In genomic region chr5:90567788-90568187, GRCm38 (mm10) we compare ENCODE assay signal across 27 mouse cellular contexts. TPM values are rescaled to one million over a fixed set of nuclear protein-coding genes. Genes with fewer than 3 reads are reported as not detected.
DNase-seq lines count a peak whose midpoint lies in the region; ATAC-seq and TF ChIP-seq lines count a peak whose summit lies in the region.
"Had no signal": no experiment of that assay in that cellular context is flagged by ENCODE, and none has a peak within 500 bp of the region (broad histone marks: within the 10 kb centered on the region; RNA-seq: fewer than 3 reads in every experiment).

No protein-coding gene starts in this region.

- no peaks in the 10 kb centered on the region for H3K9me3 ChIP-seq in kidney, embryonic 15.5 days (replicated peaks)
- no peaks in the 10 kb centered on the region for H3K9me3 ChIP-seq in intestine, embryonic 16.5 days (ENCODE audit: control insufficient read depth, low read length)
- H3K9me3 ChIP-seq in liver, postnatal 0 days (ENCODE audit: low read length): no peaks in the 10 kb centered on the region
- H3K9me3 ChIP-seq in embryonic facial prominence, embryonic 10.5 days: no peaks in the 10 kb centered on the region
- H3K9me3 ChIP-seq: limb, embryonic 13.5 days; megakaryocyte, embryonic 14.5 days had no signal

- intact Hi-C loops in gastrocnemius, postnatal 14 days (cut with DNase I; ENCODE audit: low total_unique reads): no loop called here

- no peak overlapping the region for H3K9ac ChIP-seq in kidney, embryonic 15.5 days
- H3K9ac ChIP-seq in intestine, embryonic 16.5 days (ENCODE audit: low read depth, low read length): no peak overlapping the region
- 0 out of 2 replicates have a peak overlapping the region, but pooled peaks have one; percentile 23 for H3K9ac ChIP-seq in liver, postnatal 0 days (replicated peaks)
- H3K9ac ChIP-seq: limb, embryonic 13.5 days had no signal

- TF ChIP-seq CTCF in liver, postnatal 0 days (IDR thresholded peaks at IDR 0.05; ENCODE audit: low read depth): no peak

- TF ChIP-seq EP300 in liver, postnatal 0 days (IDR thresholded peaks at IDR 0.05; ENCODE audit: low read depth): no peak

- no peaks in the 10 kb centered on the region for H3K27me3 ChIP-seq in kidney, embryonic 15.5 days
- H3K27me3 ChIP-seq in intestine, embryonic 16.5 days (replicated peaks; ENCODE audit: control insufficient read depth, insufficient read depth, low read length): no peaks in the 10 kb centered on the region
- no peaks in the 10 kb centered on the region for H3K27me3 ChIP-seq in liver, postnatal 0 days (ENCODE audit: insufficient read depth, low read length)
- H3K27me3 ChIP-seq in embryonic facial prominence, embryonic 10.5 days (replicated peaks; ENCODE audit: low read depth, poor library complexity, severe bottlenecking): no peaks in the 10 kb centered on the region
- H3K27me3 ChIP-seq: limb, embryonic 13.5 days; megakaryocyte, embryonic 14.5 days had no signal

- no peak overlapping the region for H3K4me3 ChIP-seq in kidney, embryonic 15.5 days (replicated peaks)
- no peak overlapping the region for H3K4me3 ChIP-seq in intestine, embryonic 16.5 days (ENCODE audit: low read length)
- no peak overlapping the region for H3K4me3 ChIP-seq in liver, postnatal 0 days (ENCODE audit: low read depth, low read length)
- no peak overlapping the region for H3K4me3 ChIP-seq in embryonic facial prominence, embryonic 10.5 days
- H3K4me3 ChIP-seq: limb, embryonic 13.5 days; megakaryocyte, embryonic 14.5 days had no signal

- no peaks in the 10 kb centered on the region for H3K36me3 ChIP-seq in kidney, embryonic 15.5 days
- H3K36me3 ChIP-seq in intestine, embryonic 16.5 days (ENCODE audit: control insufficient read depth, insufficient read depth, low read length): no peaks in the 10 kb centered on the region
- no peaks in the 10 kb centered on the region for H3K36me3 ChIP-seq in liver, postnatal 0 days (replicated peaks; ENCODE audit: insufficient read depth, low read length)
- no peaks in the 10 kb centered on the region for H3K36me3 ChIP-seq in embryonic facial prominence, embryonic 10.5 days (replicated peaks)
- H3K36me3 ChIP-seq: limb, embryonic 13.5 days had no signal

- H3K4me1 ChIP-seq in kidney, embryonic 15.5 days: peaks cover 12% of the 10 kb centered on the region; the same call in 1 of the 2 replicates
- no peaks in the 10 kb centered on the region; the same call in 1 of the 2 replicates for H3K4me1 ChIP-seq in intestine, embryonic 16.5 days (ENCODE audit: control insufficient read depth, insufficient read depth, low read length)
- H3K4me1 ChIP-seq in liver, postnatal 0 days (ENCODE audit: insufficient read depth): peaks cover 7% of the 10 kb centered on the region
- no peaks in the 10 kb centered on the region for H3K4me1 ChIP-seq in embryonic facial prominence, embryonic 10.5 days
- H3K4me1 ChIP-seq: limb, embryonic 13.5 days; megakaryocyte, embryonic 14.5 days had no signal

- no peak overlapping the region for H3K27ac ChIP-seq in kidney, embryonic 15.5 days
- no peak overlapping the region for H3K27ac ChIP-seq in intestine, embryonic 16.5 days (ENCODE audit: low read length)
- peak overlapping the region; percentile 84 for H3K27ac ChIP-seq in liver, postnatal 0 days (ENCODE audit: low read depth)
- H3K27ac ChIP-seq in embryonic facial prominence, embryonic 10.5 days (replicated peaks): no peak overlapping the region
- H3K27ac ChIP-seq: limb, embryonic 13.5 days had no signal

- H3K4me2 ChIP-seq in kidney, embryonic 15.5 days: no peak overlapping the region
- H3K4me2 ChIP-seq in intestine, embryonic 16.5 days (ENCODE audit: low read depth, low read length): no peak overlapping the region
- H3K4me2 ChIP-seq in liver, postnatal 0 days (ENCODE audit: low read depth, low read length): no peak overlapping the region
- H3K4me2 ChIP-seq: limb, embryonic 13.5 days had no signal

- no peak for ATAC-seq in kidney, embryonic 15.5 days (replicated peaks; ENCODE audit: low FRiP score)
- ATAC-seq in intestine, embryonic 16.5 days: peak; percentile 50
- peak; percentile 81 for ATAC-seq in liver, postnatal 0 days
- no peak for ATAC-seq in erythroblast, adult 5-6 weeks (replicated peaks; ENCODE audit: low FRiP score, poor library complexity, severe bottlenecking)
- ATAC-seq: activated CD4-positive, CD25-positive, alpha-beta regulatory T cell, adult 4 months; forebrain, embryonic 16.5 days; hindbrain, embryonic 16.5 days; midbrain, embryonic 16.5 days had no signal

- WGBS in kidney, embryonic 15.5 days: 67% methylated on average over 5 of the region's 5 CpGs
- 62% methylated on average over 5 of the region's 5 CpGs for WGBS in intestine, embryonic 16.5 days
- WGBS in liver, postnatal 0 days (ENCODE audit: insufficient replicate concordance): 53% methylated on average over 5 of the region's 5 CpGs
- WGBS in embryonic facial prominence, embryonic 10.5 days: 86% methylated on average over 5 of the region's 5 CpGs

- peak; percentile 59 for DNase-seq in kidney, adult 11 months
- DNase-seq in kidney, postnatal 25 days: peak; percentile 21 to 50
- peak; percentile 26 for DNase-seq in liver, postnatal 0 days
- DNase-seq in gastrocnemius, postnatal 14 days: no peak
- DNase-seq in embryonic facial prominence, embryonic 10.5 days (ENCODE audit: low spot score): no peak
- DNase-seq: adrenal gland, postnatal 14 days; B cell, adult 2 months; cerebellum, adult 2 months; heart, adult 18-20 months; heart, postnatal 36 days; lung, postnatal 14 days; right cerebral cortex, adult 18-20 months had no signal

RNA-seq across cellular contexts. Expression of gene 5830473C10Rik, which starts 6.9 kb away (rescaled TPM):
- polyA plus RNA-seq in kidney, embryonic 15.5 days (2015; fragmentation: Nextera tagmentation; extraction: Ambion mirVana): 0.09 and 0.14 TPM in 2 replicates
- polyA plus RNA-seq in intestine, embryonic 16.5 days (2015; fragmentation: Nextera tagmentation; extraction: Ambion mirVana): 0.10 and 0.11 TPM in 2 replicates
- polyA plus RNA-seq in liver, postnatal 0 days (2015; fragmentation: Nextera tagmentation; extraction: Ambion mirVana): 9.4 and 10.0 TPM in 2 replicates
- total RNA-seq in gastrocnemius, postnatal 14 days (2021): not detected
- total RNA-seq in erythroblast, adult 5-6 weeks (2015; ENCODE audit: low replicate concordance): not detected in 2 replicates
- not detected in 2 replicates for total RNA-seq in erythroblast, adult 5-6 weeks (2017; ENCODE audit: low replicate concordance)
- not detected in 2 replicates for polyA plus RNA-seq in embryonic facial prominence, embryonic 10.5 days (2016; fragmentation: Nextera tagmentation; extraction: Ambion mirVana)
- total RNA-seq: gastrocnemius, adult 18-20 months; heart, adult 18-20 months; heart, postnatal 36 days; layer of hippocampus, adult 18-20 months had no signal
- polyA plus RNA-seq: activated CD4-positive, CD25-positive, alpha-beta regulatory T cell, adult 4 months; cerebellum, adult 2 months; embryonic facial prominence, embryonic 11.5 days; forebrain, embryonic 16.5 days; midbrain, embryonic 16.5 days; small intestine, adult 2 months; thymus, postnatal 0 days had no signal

RNA-seq across cellular contexts. Expression of gene Afm, which starts 49.1 kb away (rescaled TPM):
- 7.8 and 8.0 TPM in 2 replicates for polyA plus RNA-seq in kidney, embryonic 15.5 days (2015; fragmentation: Nextera tagmentation; extraction: Ambion mirVana)
- polyA plus RNA-seq in intestine, embryonic 16.5 days (2015; fragmentation: Nextera tagmentation; extraction: Ambion mirVana): 11.9 and 13.5 TPM in 2 replicates
- polyA plus RNA-seq in liver, postnatal 0 days (2015; fragmentation: Nextera tagmentation; extraction: Ambion mirVana): 54.6 and 56.0 TPM in 2 replicates
- not detected for total RNA-seq in gastrocnemius, postnatal 14 days (2021)
- not detected in 2 replicates for total RNA-seq in erythroblast, adult 5-6 weeks (2015; ENCODE audit: low replicate concordance)
- total RNA-seq in erythroblast, adult 5-6 weeks (2017; ENCODE audit: low replicate concordance): not detected in 2 replicates
- polyA plus RNA-seq in embryonic facial prominence, embryonic 10.5 days (2016; fragmentation: Nextera tagmentation; extraction: Ambion mirVana): not detected in 2 replicates
- total RNA-seq: heart, adult 18-20 months; heart, postnatal 36 days; layer of hippocampus, adult 18-20 months; left cerebral cortex, adult 18-20 months had no signal
- polyA plus RNA-seq: cerebellum, adult 2 months; embryonic facial prominence, embryonic 11.5 days; forebrain, embryonic 16.5 days; hindbrain, embryonic 16.5 days; limb, embryonic 13.5 days; midbrain, embryonic 16.5 days; small intestine, adult 2 months; thymus, postnatal 0 days had no signal

Comparison
In these comparisons a context has a peak if more than half of its experiments do, and no peak if none do; other contexts are left out.
1. DNase-seq: peak in kidney, adult 11 months (single experiment), kidney, postnatal 25 days (2 of 2) and liver, postnatal 0 days (single experiment); none in gastrocnemius, postnatal 14 days (single experiment) and embryonic facial prominence, embryonic 10.5 days (single experiment).
2. ATAC-seq: peak in intestine, embryonic 16.5 days (single experiment) and liver, postnatal 0 days (single experiment); none in kidney, embryonic 15.5 days (single experiment) and erythroblast, adult 5-6 weeks (single experiment).